Mouse (Mus musculus) MEL (cell line): ENCODE measurements around the gene Slamf7. TPM values are rescaled to one million over a fixed set of nuclear protein-coding genes. Genes with fewer than 3 reads are reported as not detected.

Experiments
- DNase-seq: peaks from one replicate; pipeline ENCODE4 v3.0.0; 2011; ENCODE audit warnings: low read depth, low spot score
- H3K27ac ChIP-seq: 2 replicates; pipeline ENCODE4 v1.5.1; 2012; ENCODE audit warnings: low read depth, mild to moderate bottlenecking, control low read depth, low read length, moderate library complexity; ENCODE audit not compliant: control insufficient read depth
- H3K27me3 ChIP-seq, 2 experiments: fragments of 150-350 bp in 1 of 2; sonication (generic) in 1 of 2; 2 replicates each; pipeline ENCODE4 v1.6.1; 2012; ENCODE audit warnings: low read length in 2 of 2, mild to moderate bottlenecking in 2 of 2, improper control_type of control experiment in 1 of 2, moderate library complexity in 1 of 2; ENCODE audit not compliant: insufficient read depth in 2 of 2, control insufficient read depth in 1 of 2
- H3K36me3 ChIP-seq, 2 experiments: 2 replicates each; pipeline ENCODE4 v1.6.1; 2012 to 2014; ENCODE audit warnings: low read length in 2 of 2, improper control_type of control experiment in 1 of 2, inconsistent platforms in 1 of 2, mild to moderate bottlenecking in 1 of 2; ENCODE audit not compliant: insufficient read depth in 2 of 2, control insufficient read depth in 1 of 2
- H3K4me1 ChIP-seq, 2 experiments: fragments of 150-350 bp in 1 of 2; sonication (generic) in 1 of 2; 2 replicates each; pipeline ENCODE4 v1.6.1; 2012; ENCODE audit warnings: low read length in 2 of 2, improper control_type of control experiment in 1 of 2, mild to moderate bottlenecking in 1 of 2; ENCODE audit not compliant: insufficient read depth in 2 of 2, control insufficient read depth in 1 of 2
- H3K4me3 ChIP-seq, 2 experiments: fragments of 150-350 bp in 1 of 2; sonication (generic) in 1 of 2; 2 replicates each; pipeline ENCODE4 v1.5.1; 2012; ENCODE audit warnings: low read depth in 2 of 2, low read length in 2 of 2, mild to moderate bottlenecking in 2 of 2, moderate library complexity in 2 of 2, control low read depth in 1 of 2, improper control_type of control experiment in 1 of 2; ENCODE audit not compliant: control insufficient read depth in 1 of 2, insufficient read depth in 1 of 2
- H3K79me2 ChIP-seq: 2 replicates; pipeline ENCODE4 v1.6.1; 2012; ENCODE audit warnings: mild to moderate bottlenecking, low read length, moderate library complexity; ENCODE audit not compliant: control insufficient read depth, poor library complexity, insufficient read depth
- H3K9ac ChIP-seq: 2 replicates; pipeline ENCODE4 v1.6.1; 2012; ENCODE audit warnings: low read depth, mild to moderate bottlenecking, control low read depth, low read length, moderate library complexity; ENCODE audit not compliant: control insufficient read depth, poor library complexity, severe bottlenecking
- H3K9me3 ChIP-seq: fragments of 150-350 bp; sonication (generic); replicated peaks from 2 replicates; pipeline ENCODE4 v1.6.1; 2012; ENCODE audit warnings: mild to moderate bottlenecking, low read length, improper control_type of control experiment, moderate library complexity; ENCODE audit not compliant: insufficient read depth
- BHLHE40 ChIP-seq: IDR thresholded peaks from 2 replicates; pipeline ENCODE4 v1.6.1; 2012; ENCODE audit warnings: low read depth, mild to moderate bottlenecking, inconsistent platforms, low read length, improper control_type of control experiment, borderline replicate concordance
- CTCF ChIP-seq, 3 experiments: IDR thresholded peaks in 2 of 3; conservative IDR thresholded peaks in 1 of 3; 2 replicates each; pipeline ENCODE4 v1.5.1; 2011 to 2012; ENCODE audit warnings: low read length in 3 of 3, low read depth in 2 of 3, mild to moderate bottlenecking in 2 of 3, improper control_type of control experiment in 1 of 3, inconsistent platforms in 1 of 3, mixed read lengths in 1 of 3, moderate library complexity in 1 of 3; ENCODE audit not compliant: control insufficient read depth in 1 of 3, insufficient read depth in 1 of 3, poor library complexity in 1 of 3, severe bottlenecking in 1 of 3
- E2F4 ChIP-seq: IDR thresholded peaks from 2 replicates; pipeline ENCODE4 v1.6.1; 2011; ENCODE audit warnings: low read depth, low read length, improper control_type of control experiment, borderline replicate concordance
- ELF1 ChIP-seq: IDR thresholded peaks from 2 replicates; pipeline ENCODE4 v1.6.1; 2014; ENCODE audit warnings: low read depth, mild to moderate bottlenecking, inconsistent platforms, low read length, improper control_type of control experiment, moderate library complexity
- EP300 ChIP-seq, 2 experiments: IDR thresholded peaks; 2 replicates each; pipeline ENCODE4 v1.6.1; 2011; ENCODE audit warnings: improper control_type of control experiment in 2 of 2, low read length in 2 of 2, low read depth in 1 of 2, mild to moderate bottlenecking in 1 of 2
- ETS1 ChIP-seq: IDR thresholded peaks from 2 replicates; pipeline ENCODE4 v1.6.1; 2012; ENCODE audit warnings: low read depth, mild to moderate bottlenecking, inconsistent platforms, low read length, improper control_type of control experiment, moderate library complexity
- GATA1 ChIP-seq: IDR thresholded peaks from 2 replicates; pipeline ENCODE4 v1.6.1; 2011; ENCODE audit warnings: low read depth, low read length, improper control_type of control experiment
- HCFC1 ChIP-seq: IDR thresholded peaks from 2 replicates; pipeline ENCODE4 v1.6.1; 2012; ENCODE audit warnings: low read depth, mild to moderate bottlenecking, inconsistent platforms, low read length, improper control_type of control experiment, moderate library complexity
- MAZ ChIP-seq: IDR thresholded peaks from 2 replicates; pipeline ENCODE4 v1.6.1; 2012; ENCODE audit warnings: low read depth, mild to moderate bottlenecking, inconsistent platforms, low read length, improper control_type of control experiment
- MEF2A ChIP-seq: IDR thresholded peaks from 2 replicates; pipeline ENCODE4 v1.6.1; 2014; ENCODE audit warnings: low read depth, mild to moderate bottlenecking, inconsistent platforms, low read length, improper control_type of control experiment; ENCODE audit not compliant: poor library complexity, insufficient replicate concordance, severe bottlenecking; ENCODE audit errors: extremely low read depth
- MXI1 ChIP-seq: IDR thresholded peaks from 2 replicates; pipeline ENCODE4 v1.6.1; 2011; ENCODE audit warnings: mild to moderate bottlenecking, low read depth, low read length, improper control_type of control experiment
- MYB ChIP-seq: IDR thresholded peaks from 2 replicates; pipeline ENCODE4 v1.6.1; 2011; ENCODE audit warnings: mild to moderate bottlenecking, low read depth, low read length, improper control_type of control experiment
- MYC ChIP-seq: IDR thresholded peaks from 2 replicates; pipeline ENCODE4 v1.6.1; 2011; ENCODE audit warnings: low read depth, mild to moderate bottlenecking, low read length, improper control_type of control experiment, moderate library complexity
- NELFE ChIP-seq: IDR thresholded peaks from 2 replicates; pipeline ENCODE4 v1.6.1; 2011; ENCODE audit warnings: low read depth, low read length, improper control_type of control experiment
- POLR2A ChIP-seq, 2 experiments: IDR thresholded peaks; 2 replicates each; pipeline ENCODE4 v1.6.1; 2011 to 2012; ENCODE audit warnings: low read length in 2 of 2, mild to moderate bottlenecking in 2 of 2, control low read depth in 1 of 2, improper control_type of control experiment in 1 of 2, low read depth in 1 of 2, moderate library complexity in 1 of 2; ENCODE audit not compliant: control insufficient read depth in 1 of 2, insufficient read depth in 1 of 2, poor library complexity in 1 of 2
- POLR2AphosphoS2 ChIP-seq: IDR thresholded peaks from 2 replicates; pipeline ENCODE4 v1.6.1; 2011; ENCODE audit warnings: low read length, improper control_type of control experiment
- POLR2AphosphoS5 ChIP-seq: IDR thresholded peaks from 2 replicates; pipeline ENCODE4 v1.6.1; 2012; ENCODE audit warnings: low read depth, borderline replicate concordance, mild to moderate bottlenecking, inconsistent platforms, low read length, moderate library complexity, mixed read lengths
- RAD21 ChIP-seq: IDR thresholded peaks from 2 replicates; pipeline ENCODE4 v1.6.1; 2011; ENCODE audit warnings: mild to moderate bottlenecking, low read depth, low read length, improper control_type of control experiment
- RCOR1 ChIP-seq: IDR thresholded peaks from 2 replicates; pipeline ENCODE4 v1.6.1; 2012; ENCODE audit warnings: low read depth, mild to moderate bottlenecking, inconsistent platforms, low read length, improper control_type of control experiment
- SIN3A ChIP-seq: IDR thresholded peaks from 2 replicates; pipeline ENCODE4 v1.6.1; 2012; ENCODE audit warnings: low read length, improper control_type of control experiment, inconsistent platforms
- SMC3 ChIP-seq: IDR thresholded peaks from 2 replicates; pipeline ENCODE4 v1.6.1; 2011; ENCODE audit warnings: low read depth, low read length, improper control_type of control experiment
- TAL1 ChIP-seq: IDR thresholded peaks from 2 replicates; pipeline ENCODE4 v1.6.1; 2012; ENCODE audit warnings: mild to moderate bottlenecking, inconsistent platforms, low read length, moderate library complexity, mixed read lengths
- TBP ChIP-seq: IDR thresholded peaks from 2 replicates; pipeline ENCODE4 v1.8.0; 2011; ENCODE audit warnings: low read depth, low read length, improper control_type of control experiment
- TCF12 ChIP-seq: IDR thresholded peaks from 2 replicates; pipeline ENCODE4 v1.6.1; 2014; ENCODE audit warnings: low read depth, mild to moderate bottlenecking, inconsistent platforms, low read length, improper control_type of control experiment, moderate library complexity
- USF2 ChIP-seq, 2 experiments: IDR thresholded peaks; 2 replicates each; pipeline ENCODE4 v1.6.1; 2011 to 2012; ENCODE audit warnings: improper control_type of control experiment in 2 of 2, low read length in 2 of 2, borderline replicate concordance in 1 of 2, inconsistent platforms in 1 of 2, low read depth in 1 of 2, mild to moderate bottlenecking in 1 of 2; ENCODE audit not compliant: insufficient read depth in 1 of 2
- ZC3H11A ChIP-seq: IDR thresholded peaks from 2 replicates; pipeline ENCODE4 v1.6.1; 2012; ENCODE audit warnings: low read depth, mild to moderate bottlenecking, inconsistent platforms, low read length, improper control_type of control experiment
- ZKSCAN1 ChIP-seq: IDR thresholded peaks from 2 replicates; pipeline ENCODE4 v1.6.1; 2012; ENCODE audit warnings: low read depth, mild to moderate bottlenecking, inconsistent platforms, low read length, improper control_type of control experiment, moderate library complexity
- polyA plus RNA-seq, 2 experiments: library from polyadenylated mRNA; stranded (reverse) in 1 of 2; unstranded in 1 of 2; fragments of >175 nt in 1 of 2; fragments of >200 nt in 1 of 2; gene quantifications; 2 replicates each; pipeline versions ENCODE4 v1.2.1 to v1.2.4; 2012; ENCODE audit warnings: low replicate concordance in 2 of 2, low read depth in 1 of 2; ENCODE audit not compliant: insufficient read length in 2 of 2, insufficient read depth in 1 of 2, missing spikeins in 1 of 2
- total RNA-seq: library from RNA; depleted of rRNA; stranded (reverse); fragments of 300-350 nt; gene quantifications from 2 replicates; pipeline ENCODE4 v1.2.3, GENCODE M21; 2012

Slamf7 gene
- total and polyA plus RNA-seq, 3 experiments, result not detected

DNA sequence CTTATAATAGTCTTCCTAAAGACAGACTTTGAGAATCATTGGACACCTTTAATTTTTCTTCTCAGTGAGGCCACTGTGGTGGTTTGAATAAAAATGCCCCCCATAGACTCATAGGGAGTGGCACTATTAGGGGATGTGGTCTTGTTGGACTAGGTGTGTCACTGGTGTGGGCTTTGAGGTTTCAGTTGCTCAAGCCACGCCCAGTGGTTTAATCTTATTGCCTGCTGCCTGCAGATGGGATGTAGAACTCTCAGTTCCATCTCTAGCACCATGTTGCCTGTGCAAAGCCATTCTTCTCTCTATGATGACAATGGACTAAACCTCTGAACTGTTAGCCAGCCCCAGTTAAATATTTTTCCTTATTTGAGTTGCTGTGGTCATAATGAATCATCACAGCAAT is 24.9 kb upstream of the Slamf7 start (continued):
- TF ChIP-seq USF2 (IDR thresholded peaks at IDR 0.05; ENCODE audit: borderline replicate concordance in 1 of 2, insufficient read depth in 1 of 2, low read depth in 1 of 2, low read length in 2 of 2) (no peak), BHLHE40 (no peak), MYC (0 out of 2 replicates have a peak, but pooled peaks have one; percentile 42), POLR2A (IDR thresholded peaks at IDR 0.05; ENCODE audit: control insufficient read depth in 1 of 2, insufficient read depth in 1 of 2, low read depth in 1 of 2, low read length in 2 of 2, poor library complexity in 1 of 2) (peak in 1 of 2 experiments; percentile 37; a peak in 1 of 4 replicates), ZC3H11A (no peak), ELF1 (no peak), RAD21 (no peak), POLR2AphosphoS5 (no peak), POLR2AphosphoS2 (no peak)

DNA sequence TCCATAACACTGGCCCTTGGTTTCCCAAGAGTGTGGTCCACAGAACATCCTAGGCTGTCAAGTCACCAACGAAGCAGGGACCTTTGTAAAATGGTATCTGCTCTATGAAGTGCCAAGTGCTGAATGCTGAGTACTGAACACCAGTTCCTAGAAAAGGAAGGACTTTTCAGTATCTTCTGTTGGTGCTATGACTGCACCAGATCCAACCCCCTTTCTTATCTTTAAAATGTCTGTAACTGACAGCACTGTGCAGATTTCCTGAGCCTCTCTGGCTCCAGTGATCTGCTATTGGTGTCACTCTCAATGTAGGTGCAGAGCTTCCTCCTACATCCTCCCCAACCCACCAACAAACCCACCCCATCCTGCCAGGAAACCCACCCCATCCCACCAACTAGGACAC is 21.6 kb upstream of the Slamf7 start:
- peak; percentile 83 for DNase-seq
- Histone ChIP-seq H3K27ac (peak overlapping the region; percentile 99), H3K79me2 (no peaks in the 10 kb centered on the region), H3K9ac (peak overlapping the region; percentile 62), H3K4me1 (peaks cover 24 to 38% of the 10 kb centered on the region in 2 experiments), H3K36me3 (peaks cover 0 to 44% of the 10 kb centered on the region in 2 experiments; a peak in 2 of 4 replicates), H3K4me3 (peak overlapping the region; percentile 14 to 17; a peak in 1 of 4 replicates), H3K9me3 (no peaks in the 10 kb centered on the region), H3K27me3 (no peaks in the 10 kb centered on the region)
- TF ChIP-seq GATA1 (peak; percentile 95), ZKSCAN1 (no peak), HCFC1 (0 out of 2 replicates have a peak, but pooled peaks have one; percentile 33), NELFE (peak; percentile 27; the same call in 1 of the 2 replicates), MXI1 (0 out of 2 replicates have a peak, but pooled peaks have one; percentile 39), ETS1 (peak; percentile 87; the same call in 1 of the 2 replicates), RCOR1 (0 out of 2 replicates have a peak, but pooled peaks have one; percentile 53), TAL1 (peak; percentile 45), TBP (peak; percentile 64), E2F4 (0 out of 2 replicates have a peak, but pooled peaks have one; percentile 53), MYC (peak; percentile 17; the same call in 1 of the 2 replicates), SIN3A (peak; percentile 73; the same call in 1 of the 2 replicates), MYB (peak; percentile 90), EP300 (IDR thresholded peaks at IDR 0.05; ENCODE audit: low read depth in 1 of 2, low read length in 2 of 2) (peak; percentile 79 to 94), CTCF (IDR thresholded peaks at IDR 0.05 in 2 of 3, conservative IDR thresholded peaks at IDR 0.05 in 1 of 3; ENCODE audit: control insufficient read depth in 1 of 3, insufficient read depth in 1 of 3, low read depth in 2 of 3, low read length in 3 of 3, poor library complexity in 1 of 3, severe bottlenecking in 1 of 3) (no peak), TCF12 (peak; percentile 74), POLR2A (IDR thresholded peaks at IDR 0.05; ENCODE audit: control insufficient read depth in 1 of 2, insufficient read depth in 1 of 2, low read depth in 1 of 2, low read length in 2 of 2, poor library complexity in 1 of 2) (peak in 1 of 2 experiments; percentile 60; a peak in 2 of 4 replicates), RAD21 (no peak), SMC3 (no peak), MEF2A (no peak), MAZ (0 out of 2 replicates have a peak, but pooled peaks have one; percentile 60)
